Mouse (Mus musculus): ENCODE measurements around the gene Prkn.

GRCm38 (mm10) chr17:11468624-11469023 lies 628.4 kb downstream of the Prkn start:
- no peak for TF ChIP-seq CTCF (IDR thresholded peaks at IDR 0.05; ENCODE audit: control insufficient read depth, insufficient read depth, insufficient read length)
- no peak for TF ChIP-seq CEBPB (IDR thresholded peaks at IDR 0.05; ENCODE audit: low read depth)
- no peak for TF ChIP-seq USF1 (IDR thresholded peaks at IDR 0.05; ENCODE audit: low read depth)
- TF ChIP-seq FOSL1 (IDR thresholded peaks at IDR 0.05; ENCODE audit: insufficient read depth, low read length, poor library complexity, severe bottlenecking) = no peak
